Mouse (Mus musculus): Measurements from ENCODE around the gene 1810062G17Rik.

Gene 1810062G17Rik

GRCm38 (mm10) chr3:36475532-36476087, at the start of gene 1810062G17Rik, which contains the start of gene Anxa5:
Gene 1810062G17Rik (plus strand): TSS chr3:36475937.
Gene Anxa5 (minus strand): TSS chr3:36475894.
- peak; percentile 83 to 91 for DNase-seq

- DNase-seq = no peak
Measured at GRCm38 (mm10) chr3:36427386-36427785, 48.4 kb upstream of the 1810062G17Rik start.

- no peak for DNase-seq
Measured at GRCm38 (mm10) chr3:36430360-36430759, 45.4 kb upstream of the 1810062G17Rik start.

GRCm38 (mm10) chr3:36440280-36440679, 35.5 kb upstream of the 1810062G17Rik start:
- no peak for DNase-seq

- DNase-seq = peak; percentile 15 to 60
Measured at GRCm38 (mm10) chr3:36442426-36442825, 33.3 kb upstream of the 1810062G17Rik start.

- DNase-seq = no peak
Measured at GRCm38 (mm10) chr3:36446041-36446440, 29.7 kb upstream of the 1810062G17Rik start.

- no peak for DNase-seq
Measured at GRCm38 (mm10) chr3:36446506-36446905, 29.2 kb upstream of the 1810062G17Rik start.

GRCm38 (mm10) chr3:36446918-36447317, 28.8 kb upstream of the 1810062G17Rik start:
- no peak for DNase-seq

- no peak for DNase-seq
Measured at GRCm38 (mm10) chr3:36449292-36450165, 26.2 kb upstream of the 1810062G17Rik start.

- no peak for DNase-seq
Measured at GRCm38 (mm10) chr3:36452502-36452901, 23.2 kb upstream of the 1810062G17Rik start.

- no peak for DNase-seq
Measured at GRCm38 (mm10) chr3:36455124-36455523, 20.6 kb upstream of the 1810062G17Rik start.

GRCm38 (mm10) chr3:36455566-36455965, 20.2 kb upstream of the 1810062G17Rik start:
- peak; percentile 78 to 87 for DNase-seq

- DNase-seq = no peak
Measured at GRCm38 (mm10) chr3:36460717-36461116, 15.0 kb upstream of the 1810062G17Rik start.

GRCm38 (mm10) chr3:36461819-36462218, 13.9 kb upstream of the 1810062G17Rik start:
- DNase-seq = no peak

GRCm38 (mm10) chr3:36462348-36462747, 13.4 kb upstream of the 1810062G17Rik start:
- no peak for DNase-seq

GRCm38 (mm10) chr3:36465538-36465937, 10.2 kb upstream of the 1810062G17Rik start:
- no peak for DNase-seq

GRCm38 (mm10) chr3:36467632-36468031, 8.1 kb upstream of the 1810062G17Rik start:
- DNase-seq = no peak

GRCm38 (mm10) chr3:36468871-36469270, 6.9 kb upstream of the 1810062G17Rik start:
- DNase-seq = no peak

- no peak for DNase-seq
Measured at GRCm38 (mm10) chr3:36471856-36472255, 3.9 kb upstream of the 1810062G17Rik start.

- DNase-seq = no peak
Measured at GRCm38 (mm10) chr3:36473222-36473621, 2.5 kb upstream of the 1810062G17Rik start.

- DNase-seq = no peak
Measured at GRCm38 (mm10) chr3:36474421-36474820, 1.3 kb upstream of the 1810062G17Rik start.

GRCm38 (mm10) chr3:36474938-36475483, 726 bp upstream of the 1810062G17Rik start:
- peak in 1 of 2 experiments; percentile 44 for DNase-seq

GRCm38 (mm10) chr3:36476261-36477155, 771 bp downstream of the 1810062G17Rik start:
- peak in 1 of 2 experiments; percentile 23 for DNase-seq

Measured in cerebellum, postnatal 25 days (tissue).